Mouse (Mus musculus): ENCODE data around the gene Chrm3. TPM values are rescaled to one million over a fixed set of nuclear protein-coding genes. Genes with fewer than 3 reads are reported as not detected.

Chrm3 gene
- total RNA-seq, 2 experiments from 2014 or later = 0.25 to 0.33 TPM

DNA sequence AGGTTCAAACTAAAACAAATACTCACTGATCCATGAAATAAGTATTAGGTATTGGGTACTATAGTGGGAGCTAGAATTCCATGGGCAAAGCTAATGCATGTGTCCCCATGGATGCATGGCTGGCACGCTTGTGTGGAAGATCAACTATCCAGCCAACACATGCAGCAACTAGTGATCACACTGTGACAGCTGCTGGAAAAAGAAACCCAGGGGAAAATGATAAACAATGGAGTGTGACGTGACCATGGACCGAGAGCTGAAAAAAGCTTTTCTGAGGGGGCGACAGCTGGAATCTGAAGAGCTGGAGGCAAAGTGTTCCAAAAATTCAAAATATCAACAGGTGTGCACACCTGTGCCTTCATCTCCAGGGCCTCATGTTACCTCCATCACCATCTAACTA, 120.8 kb downstream of the Chrm3 start:
- intact Hi-C loops (cut with DNase I) = no loop called here
- no peak for DNase-seq

DNA sequence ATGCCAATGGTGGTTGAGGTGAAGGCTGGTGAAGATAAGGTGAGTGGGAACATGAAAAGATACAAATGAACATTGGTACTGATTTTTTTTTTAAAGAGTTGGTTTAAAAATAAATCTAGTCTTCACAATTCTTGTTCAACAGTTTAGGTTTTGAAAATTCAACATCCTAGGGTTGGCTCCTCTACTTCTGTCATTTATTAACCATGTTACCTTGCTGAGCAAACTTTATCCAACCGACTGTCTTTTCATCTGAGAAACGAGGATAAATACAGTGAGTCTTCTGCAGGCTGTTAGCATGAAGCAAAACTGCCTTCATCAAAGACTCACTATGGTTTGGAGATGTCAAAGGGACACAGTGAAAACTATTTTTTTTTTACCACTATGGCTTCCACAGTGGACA, 123.0 kb downstream of the Chrm3 start:
- intact Hi-C loops (cut with DNase I) = no loop called here
- DNase-seq = no peak

DNA sequence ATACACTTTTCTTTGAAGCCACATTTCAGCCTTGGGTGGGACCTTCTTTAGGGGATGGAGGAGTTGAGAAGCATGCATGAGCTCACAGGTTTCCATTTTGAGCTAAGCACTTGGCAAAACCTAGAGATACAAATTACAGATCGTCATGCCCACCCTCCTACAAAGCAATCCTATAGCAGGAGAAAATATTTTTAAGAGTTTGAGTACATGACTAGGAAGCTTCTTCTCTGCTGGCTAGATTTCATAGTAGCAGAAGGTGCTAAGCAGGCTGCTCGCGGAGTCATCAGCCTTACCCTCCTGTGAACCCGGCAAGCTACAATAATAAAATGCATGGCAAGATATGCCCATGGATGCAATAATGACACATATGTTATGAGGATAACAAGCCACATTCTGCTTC, 124.4 kb downstream of the Chrm3 start:
- intact Hi-C loops (cut with DNase I) = no loop called here
- DNase-seq = no peak

DNA sequence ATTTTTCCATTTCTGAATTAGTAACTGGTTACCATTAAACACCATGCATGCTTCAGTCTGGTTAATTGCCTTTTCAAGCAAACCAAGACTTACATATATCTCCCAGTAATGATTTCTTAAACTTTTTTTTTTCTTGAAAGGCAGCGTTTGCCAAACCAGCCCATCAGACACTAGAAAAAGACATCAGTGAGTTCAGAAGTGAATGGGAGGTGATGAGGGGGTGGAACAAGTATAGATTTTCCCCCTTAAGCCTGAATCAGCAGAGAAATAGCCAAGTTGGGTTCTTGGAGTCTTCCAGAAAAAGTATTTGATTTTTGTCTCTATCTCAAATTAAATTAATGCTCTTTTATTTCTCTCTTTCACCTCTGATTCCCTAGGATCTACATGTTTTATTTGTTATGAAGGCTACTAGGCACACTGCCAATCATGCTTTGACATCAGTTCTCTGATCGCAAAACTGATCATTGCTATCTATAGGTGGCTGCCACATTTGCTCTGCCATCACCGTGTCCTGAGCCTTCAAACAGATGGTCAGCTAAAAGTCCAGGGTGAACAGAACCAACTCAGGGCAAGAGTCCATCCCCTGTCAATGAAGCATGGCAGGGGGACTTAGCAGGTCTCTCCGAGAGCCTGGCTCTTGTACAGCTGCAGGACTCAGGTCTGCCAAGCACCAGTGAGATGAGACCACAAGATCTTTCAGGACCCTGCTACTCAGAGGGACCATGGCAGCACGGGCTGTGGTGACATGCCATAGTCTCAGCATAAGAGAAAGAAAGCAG, 125.1 kb downstream of the Chrm3 start:
- intact Hi-C loops (cut with DNase I) = no loop called here
- no peak for DNase-seq

DNA sequence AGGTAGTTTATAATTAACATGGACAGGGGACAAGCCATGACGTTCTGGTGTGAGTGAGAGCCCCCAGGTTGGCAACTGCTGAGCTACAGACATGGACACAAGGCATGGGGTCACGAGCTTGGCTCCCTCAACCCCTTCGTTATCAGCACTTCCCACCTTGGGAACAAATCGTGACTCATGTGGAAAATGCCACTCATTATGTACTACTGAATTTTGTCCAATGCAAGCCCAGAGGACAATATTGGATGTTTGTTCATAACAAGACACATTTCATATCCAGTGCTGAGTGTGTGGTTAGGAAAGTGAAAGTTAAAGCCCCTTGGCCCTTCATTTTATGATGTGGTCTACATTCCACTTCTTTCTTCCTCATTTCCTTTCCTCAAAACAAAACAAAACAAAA, 140.2 kb downstream of the Chrm3 start:
- intact Hi-C loops (cut with DNase I) = no loop called here
- no peak for DNase-seq

DNA sequence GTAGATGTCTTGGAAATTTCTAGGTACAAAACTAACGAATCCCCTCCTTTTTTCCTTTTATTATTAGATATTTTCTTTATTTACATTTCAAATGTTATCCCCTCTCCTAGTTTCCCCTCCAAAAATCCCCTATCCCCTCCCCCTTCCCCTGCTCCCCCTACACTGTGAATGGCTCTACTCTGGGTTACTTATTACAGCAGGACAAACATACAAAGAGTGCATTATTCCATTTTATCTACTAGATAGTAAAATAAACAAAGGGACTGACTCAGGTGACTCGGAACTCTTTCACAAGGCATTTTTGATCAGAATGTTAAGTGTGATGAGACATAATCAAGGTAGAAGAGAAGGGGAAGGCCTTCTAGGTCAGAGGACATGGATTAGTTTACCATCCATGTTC, 148.5 kb downstream of the Chrm3 start:
- intact Hi-C loops (cut with DNase I) = no loop called here
- no peak for DNase-seq

DNA sequence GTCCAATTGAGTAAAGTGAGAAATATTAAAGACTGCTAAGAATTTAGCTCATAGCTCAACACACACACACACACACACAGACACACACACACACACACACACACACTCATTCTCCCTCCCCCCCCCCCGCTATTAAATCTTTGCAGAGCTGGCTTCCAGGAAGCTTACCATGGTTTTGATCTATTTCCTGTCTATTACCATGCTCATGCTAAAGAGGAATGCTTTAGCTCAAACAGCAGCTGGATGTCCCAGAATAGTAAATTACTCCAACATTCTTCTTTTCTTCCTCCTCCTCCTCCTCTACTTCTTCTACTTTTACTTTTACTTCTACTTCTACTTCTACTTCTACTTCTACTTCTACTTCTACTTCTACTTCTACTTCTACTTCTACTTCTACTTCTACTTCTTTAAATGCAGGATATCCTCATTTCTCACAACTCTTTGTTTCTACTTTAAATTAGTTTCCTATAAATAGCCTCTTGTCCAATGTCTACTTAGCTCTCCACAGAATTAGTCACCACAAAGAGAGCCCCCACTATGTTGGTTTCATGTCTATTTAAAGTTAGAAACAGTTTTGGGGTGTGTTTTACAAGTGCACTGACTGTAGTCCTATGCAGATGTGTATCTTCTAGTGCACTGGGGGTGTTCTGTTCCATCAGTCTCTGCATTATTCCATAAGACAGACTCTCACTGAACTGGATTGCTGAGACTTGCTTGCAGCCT, 150.0 kb downstream of the Chrm3 start:
- intact Hi-C loops (cut with DNase I) = no loop called here

DNA sequence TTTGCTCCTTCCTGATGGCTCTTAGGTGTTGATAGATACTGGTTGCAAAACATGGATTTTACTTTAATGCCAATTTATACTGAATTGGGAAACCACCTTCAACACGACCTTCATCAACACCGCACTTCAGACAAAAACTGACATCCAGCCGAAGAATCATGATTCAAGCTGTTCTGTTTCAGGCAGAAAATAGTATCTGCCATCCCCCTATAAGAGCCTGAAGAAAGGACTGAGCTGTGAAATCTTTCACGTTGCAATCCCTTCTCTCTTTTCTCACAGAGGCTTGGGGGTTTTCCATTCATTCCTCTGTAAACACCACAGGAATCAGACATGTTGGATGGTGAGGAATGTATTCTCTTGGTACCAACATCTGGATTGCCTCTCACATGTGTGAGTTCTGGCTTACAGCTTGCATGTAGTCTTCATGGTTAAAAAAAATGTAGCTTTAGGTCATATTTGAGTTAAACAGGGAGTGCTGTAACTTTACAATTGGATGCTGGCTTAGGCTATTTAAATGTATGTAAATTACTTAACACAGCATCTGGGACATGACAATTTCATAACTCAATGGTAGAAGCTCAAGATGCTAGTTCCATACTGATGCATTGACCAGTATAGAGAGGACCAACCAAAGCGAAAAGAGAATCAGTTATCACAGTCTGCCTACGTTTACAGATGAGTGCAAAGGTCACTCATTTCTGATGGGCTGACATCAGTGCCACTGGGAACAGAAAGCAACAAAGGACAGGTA, 161.3 kb downstream of the Chrm3 start:
- intact Hi-C loops (cut with DNase I) = no loop called here
- no peak for DNase-seq

More for the DNA sequence above, 150.0 kb downstream of the Chrm3 start:
- DNase-seq = no peak

DNA sequence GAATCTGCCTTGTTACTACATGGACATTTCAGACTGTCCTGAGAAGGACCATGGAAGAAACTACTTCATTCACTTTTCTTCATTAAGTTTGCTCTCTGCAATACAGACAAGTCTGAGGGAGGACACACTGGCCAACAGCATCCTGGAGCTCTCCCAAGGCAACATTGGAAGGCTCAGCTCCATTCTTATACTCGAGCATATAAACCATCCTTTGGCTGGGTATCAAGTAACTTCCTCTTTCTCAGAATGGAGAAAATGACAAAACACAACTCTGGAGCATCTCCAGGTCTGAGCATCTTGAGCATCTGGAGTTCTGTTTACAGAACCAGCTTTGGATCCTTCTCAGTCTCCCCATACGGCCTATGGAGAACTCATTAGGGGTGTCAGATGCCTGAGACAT, 170.8 kb downstream of the Chrm3 start:
- intact Hi-C loops (cut with DNase I) = no loop called here
- no peak for DNase-seq

DNA sequence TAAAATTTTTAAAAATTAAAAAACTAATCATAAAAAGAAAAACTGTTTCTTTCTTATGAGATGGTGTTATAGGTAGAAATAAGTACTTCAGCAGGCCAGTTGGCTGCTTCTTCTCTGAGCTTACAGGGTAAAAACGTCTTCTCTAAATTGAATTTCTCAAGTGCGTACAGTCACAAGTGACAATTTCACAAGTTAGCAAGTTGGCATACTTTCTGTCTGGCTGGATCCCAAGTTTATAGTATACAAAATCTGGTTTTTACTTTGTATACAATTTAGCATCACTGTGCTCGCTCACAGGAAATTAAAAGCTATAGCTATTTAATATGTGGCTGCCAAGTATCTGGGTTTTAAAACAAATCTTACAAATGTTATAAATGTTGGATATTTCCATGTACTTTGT, 172.7 kb downstream of the Chrm3 start:
- intact Hi-C loops (cut with DNase I) = no loop called here

DNA sequence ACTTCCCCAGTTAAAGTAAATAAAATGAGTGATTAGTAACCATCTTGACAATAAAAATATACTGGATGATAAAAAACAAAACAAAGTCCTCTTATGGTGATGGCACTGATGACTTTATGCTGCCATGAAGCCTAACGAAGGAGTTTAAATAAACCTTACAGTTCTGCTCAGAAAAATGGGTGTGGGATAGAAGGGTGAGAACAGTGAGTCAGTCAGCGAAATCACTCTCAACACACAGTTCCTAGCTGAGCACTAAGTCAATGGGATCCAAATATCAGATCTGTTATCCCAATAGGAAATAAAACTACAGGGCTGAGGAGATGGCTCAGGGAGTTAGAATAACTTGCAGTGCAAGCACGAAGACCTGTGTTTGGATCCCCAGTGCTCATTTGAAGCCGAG, 176.8 kb downstream of the Chrm3 start:
- DNase-seq = no peak
- intact Hi-C loops (cut with DNase I) = no loop called here

More for the DNA sequence above, 172.7 kb downstream of the Chrm3 start:
- no peak for DNase-seq

DNA sequence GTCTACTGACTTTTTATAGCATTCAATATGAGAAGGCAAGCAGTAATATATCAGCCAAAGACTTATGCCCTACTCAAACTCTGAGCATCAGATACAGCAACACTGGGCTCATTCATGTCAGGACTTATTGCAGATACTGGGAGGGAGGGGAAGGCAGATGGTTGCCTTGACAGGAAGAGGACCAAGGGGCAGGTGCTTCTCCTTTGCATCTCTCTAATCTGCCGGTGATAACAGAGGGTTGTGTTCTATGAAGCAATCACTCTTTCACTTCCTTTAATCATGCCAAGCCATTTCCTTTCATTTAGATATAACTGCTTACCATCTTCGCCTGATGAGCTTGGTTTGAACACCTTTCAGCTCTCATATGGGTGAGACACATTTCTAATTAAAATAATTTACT, 177.9 kb downstream of the Chrm3 start:
- intact Hi-C loops (cut with DNase I) = no loop called here
- DNase-seq = no peak

DNA sequence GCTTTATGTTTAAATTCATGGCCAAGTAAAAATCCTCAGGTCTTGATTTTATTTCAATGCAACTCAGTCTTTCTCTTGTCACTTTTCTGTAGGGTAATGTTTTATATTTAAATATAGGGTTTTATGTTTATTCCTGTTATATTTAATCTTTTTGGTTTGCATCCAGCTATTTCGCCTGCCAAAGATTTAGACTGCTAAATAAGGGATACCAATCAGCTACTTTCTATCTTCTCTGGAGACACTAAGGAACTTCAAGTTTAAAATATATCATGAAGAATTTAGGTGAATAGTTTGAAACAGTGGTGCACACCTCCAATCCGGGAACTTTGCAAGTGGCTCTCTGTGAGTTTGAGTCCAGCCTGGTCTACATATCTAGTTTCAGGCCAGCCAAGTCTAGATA, 190.1 kb downstream of the Chrm3 start:
- intact Hi-C loops (cut with DNase I) = no loop called here
- no peak for DNase-seq

DNA sequence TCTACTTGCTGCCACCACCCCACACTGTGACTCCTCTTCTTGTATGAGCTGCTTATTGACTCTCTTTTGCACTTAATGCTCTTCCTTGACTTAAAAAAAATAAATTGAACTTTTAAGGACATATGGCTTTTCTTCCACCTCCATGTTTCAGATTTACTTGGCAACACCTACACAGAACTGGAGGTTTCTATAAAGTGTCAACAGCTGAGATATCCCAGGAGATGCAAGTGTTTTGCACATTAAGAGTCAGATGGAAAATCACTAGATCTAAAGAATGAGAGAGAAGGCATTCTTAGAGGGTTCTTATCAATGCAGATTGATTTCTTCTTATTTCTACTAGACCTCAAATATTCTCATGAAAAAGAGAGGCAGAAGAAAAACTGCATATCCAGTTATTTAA, 197.3 kb downstream of the Chrm3 start:
- intact Hi-C loops (cut with DNase I) = no loop called here
- DNase-seq = no peak

DNA sequence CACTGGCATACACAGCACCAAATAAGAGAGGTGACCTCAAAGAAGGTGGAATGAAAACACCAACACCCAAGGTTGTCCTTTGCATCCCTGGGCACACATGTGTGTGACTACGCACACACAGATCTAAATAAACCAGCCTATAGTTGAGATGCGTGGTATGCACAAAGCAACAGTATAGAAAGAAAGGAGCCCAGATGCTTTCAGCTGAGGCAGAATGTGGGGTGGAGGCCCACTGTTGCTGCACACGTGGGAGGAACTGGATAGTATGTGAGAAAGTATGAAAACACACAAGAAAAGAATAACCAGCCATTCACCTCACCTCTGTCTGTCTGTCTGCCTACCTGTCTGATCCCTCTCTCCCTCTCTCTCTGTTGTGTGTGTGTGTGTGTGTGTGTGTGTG, 203.2 kb downstream of the Chrm3 start:
- intact Hi-C loops (cut with DNase I) = no loop called here

DNA sequence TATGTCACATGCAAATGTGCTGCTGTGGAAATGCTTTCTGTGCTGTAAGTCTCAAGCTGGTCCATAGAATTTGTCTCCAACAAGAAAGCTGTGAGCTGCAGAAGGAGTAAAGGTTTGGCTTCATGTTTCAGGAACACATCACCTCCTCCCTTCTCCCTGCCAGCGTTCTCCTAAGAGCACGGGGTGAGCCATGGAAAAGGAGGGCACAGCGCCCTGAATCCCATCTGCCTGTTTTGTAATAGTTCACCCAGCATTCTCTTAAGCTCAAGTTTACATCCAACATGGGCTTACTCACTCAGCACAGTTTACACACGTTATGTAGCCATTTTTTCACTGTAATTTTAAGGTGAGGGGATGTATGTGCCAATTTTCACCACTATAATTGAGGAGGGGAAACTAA, 220.1 kb downstream of the Chrm3 start:
- intact Hi-C loops (cut with DNase I) = no loop called here
- DNase-seq = no peak

More for the DNA sequence above, 203.2 kb downstream of the Chrm3 start:
- no peak for DNase-seq

DNA sequence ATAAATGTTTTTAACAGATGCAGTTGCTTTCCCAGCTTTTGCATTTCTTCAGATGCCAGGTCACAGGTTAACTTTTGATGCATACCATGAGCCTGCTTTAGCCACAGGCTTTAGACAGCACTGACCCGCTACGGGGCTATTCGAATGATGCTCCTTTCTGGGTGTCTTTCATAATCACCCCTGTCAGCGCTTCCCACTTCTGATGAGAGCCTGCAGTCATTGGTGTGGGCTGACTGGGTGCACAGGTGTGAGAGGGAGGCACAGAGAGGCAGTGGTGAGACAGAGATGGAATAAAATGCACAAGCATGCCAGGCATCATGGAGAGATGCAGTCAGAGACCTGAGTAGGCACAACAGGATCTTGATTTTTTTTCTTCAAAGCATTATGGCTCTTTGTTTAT, 221.8 kb downstream of the Chrm3 start:
- intact Hi-C loops (cut with DNase I) = no loop called here
- DNase-seq = no peak

DNA sequence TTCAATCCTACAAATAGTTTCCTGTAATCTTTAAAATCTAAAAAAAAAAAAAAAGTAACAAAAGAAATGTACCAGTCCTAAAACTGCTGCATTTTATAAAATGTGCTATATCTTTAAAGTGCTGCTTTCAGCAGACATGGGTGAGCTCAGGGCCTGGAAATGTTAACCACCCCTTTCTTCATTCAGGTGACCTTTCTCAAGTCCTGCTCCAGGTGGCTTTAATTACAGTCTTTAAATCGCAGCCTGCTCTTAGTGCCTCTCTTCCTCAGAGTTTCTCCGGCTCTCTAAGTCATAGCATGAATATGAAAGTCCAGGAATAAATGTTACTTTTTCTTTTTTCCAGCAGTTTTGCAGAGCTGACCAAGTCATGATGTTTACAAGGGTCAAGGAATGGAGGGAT, 229.6 kb downstream of the Chrm3 start:
- intact Hi-C loops (cut with DNase I) = no loop called here
- DNase-seq = no peak

DNA sequence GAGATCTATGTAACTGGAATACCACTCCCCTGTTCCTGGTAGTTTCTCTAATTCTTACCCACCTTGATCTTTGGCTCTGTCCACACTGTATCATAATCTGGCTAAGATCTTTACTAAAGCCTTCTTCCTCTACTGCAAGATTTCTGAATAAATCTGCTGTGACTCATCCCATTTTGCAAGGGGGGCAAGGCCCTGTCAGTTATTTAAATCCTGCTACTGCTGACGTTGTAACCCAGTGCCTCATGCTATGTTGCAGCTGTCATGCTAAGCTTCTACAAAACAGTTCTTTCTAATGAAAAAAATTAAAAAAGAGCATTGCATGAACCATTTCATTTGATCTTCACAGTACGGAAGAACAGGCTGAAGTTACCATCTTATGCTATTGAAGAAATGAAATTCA, 248.4 kb downstream of the Chrm3 start:
- no peak for DNase-seq
- intact Hi-C loops (cut with DNase I) = no loop called here

DNA sequence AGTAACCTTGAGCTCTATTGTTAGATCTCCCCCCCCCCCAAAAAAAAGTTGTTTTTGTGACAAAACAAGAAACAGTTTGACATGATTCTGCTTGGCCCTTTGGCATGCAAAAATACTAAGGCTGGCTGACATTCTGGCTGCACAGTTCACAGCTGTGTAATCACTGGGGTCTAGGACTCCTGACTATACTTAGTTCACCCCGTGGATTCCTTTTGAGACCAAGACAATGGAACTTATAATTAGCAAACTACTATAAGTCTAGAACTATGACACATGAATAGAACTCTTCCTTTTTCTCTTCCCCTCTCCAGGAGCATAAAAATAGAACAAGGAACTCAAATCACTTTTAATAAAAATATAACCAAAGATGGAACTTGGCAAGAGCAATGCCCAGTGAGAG, 251.1 kb downstream of the Chrm3 start:
- intact Hi-C loops (cut with DNase I) = no loop called here
- DNase-seq = no peak

DNA sequence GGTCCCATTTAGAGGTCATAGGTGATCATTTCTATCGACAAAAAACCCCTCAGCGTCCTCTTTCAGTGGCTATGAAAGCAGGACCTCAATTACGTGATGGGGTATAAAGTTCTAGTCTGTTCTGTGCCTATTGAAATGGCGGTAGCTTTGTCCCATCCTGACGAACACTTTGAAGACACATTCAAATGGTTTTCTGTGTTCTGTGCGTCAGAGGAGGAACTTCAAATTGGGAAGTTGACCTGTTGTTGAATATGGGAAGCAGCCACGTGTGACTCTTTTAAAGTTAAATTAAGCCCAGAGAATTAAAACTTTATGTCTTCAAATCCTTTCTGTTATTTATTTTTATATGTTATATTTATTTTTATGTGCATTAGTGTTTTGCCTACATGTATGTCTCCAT, 253.3 kb downstream of the Chrm3 start:
- intact Hi-C loops (cut with DNase I) = no loop called here

DNA sequence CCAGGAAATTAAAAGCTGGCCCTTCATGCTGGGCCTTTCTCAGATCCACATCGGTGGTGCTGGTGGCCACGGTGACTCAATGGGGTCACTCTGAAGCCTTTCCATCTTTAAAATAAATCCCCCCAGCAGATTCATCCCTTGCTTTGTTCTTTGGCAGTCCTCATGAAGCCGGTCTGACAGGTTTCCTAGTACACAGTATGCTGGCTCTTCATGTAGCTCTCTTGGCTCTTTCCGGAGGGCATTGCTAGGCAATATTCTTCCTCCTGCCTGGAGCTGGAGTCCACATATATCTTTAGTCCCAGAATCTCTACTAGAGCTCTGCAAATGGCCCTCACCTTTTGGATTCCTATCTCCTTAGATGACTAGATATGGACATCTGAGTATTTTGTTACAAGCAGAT, 269.9 kb downstream of the Chrm3 start:
- intact Hi-C loops (cut with DNase I) = no loop called here
- no peak for DNase-seq

More for the DNA sequence above, 253.3 kb downstream of the Chrm3 start:
- no peak for DNase-seq
